Mouse (Mus musculus) gastrocnemius, adult 18-20 months (tissue): ENCODE results near the gene Olfr1036. TPM values are rescaled to one million over a fixed set of nuclear protein-coding genes. Genes with fewer than 3 reads are reported as not detected.
"Not testable (repeated sequence)": the region's sequence is repeated elsewhere in the genome, so short reads cannot be mapped to it uniquely, and the experiment has no call there.

ENCODE experiments used
- DNase-seq: peaks from one replicate; pipeline ENCODE4 v3.0.0; 2021; ENCODE audit warnings: low spot score
- long read RNA-seq, 2 experiments: library from polyadenylated mRNA; stranded (forward); transcript quantifications; one replicate each; pipeline ENCODE4 v2.0.0; 2021
- total RNA-seq, 2 experiments: library from RNA; stranded (reverse); gene quantifications; 2 replicates each; pipeline ENCODE4 v1.2.3; 2021

Olfr1036 gene
- not detected for total RNA-seq
- long read RNA-seq, experiment 1, result 0 reads
- long read RNA-seq, experiment 2, result 0 reads

DNA sequence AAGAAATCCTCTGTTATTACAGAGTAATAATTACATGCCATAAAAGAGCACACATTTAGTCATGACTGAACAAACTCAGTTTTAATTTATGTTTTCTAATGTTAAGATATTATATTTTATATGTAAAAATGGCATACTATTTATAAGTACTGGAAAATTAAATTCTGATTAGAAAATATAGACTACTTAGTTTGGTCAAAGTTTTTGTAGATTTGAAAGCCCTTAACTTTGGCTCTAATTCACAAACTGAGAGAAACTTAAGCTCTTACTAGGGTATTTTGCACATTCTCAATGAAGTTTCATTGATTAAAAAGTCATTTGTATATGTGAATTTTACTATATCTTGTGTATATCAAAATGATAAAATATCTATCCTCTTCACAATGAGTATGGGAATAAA, at the start of gene Olfr1036:
Olfr1036 (plus strand) TSS at position 301 of the 400 bp plus-strand sequence.
- not testable (repeated sequence) for DNase-seq

DNA sequence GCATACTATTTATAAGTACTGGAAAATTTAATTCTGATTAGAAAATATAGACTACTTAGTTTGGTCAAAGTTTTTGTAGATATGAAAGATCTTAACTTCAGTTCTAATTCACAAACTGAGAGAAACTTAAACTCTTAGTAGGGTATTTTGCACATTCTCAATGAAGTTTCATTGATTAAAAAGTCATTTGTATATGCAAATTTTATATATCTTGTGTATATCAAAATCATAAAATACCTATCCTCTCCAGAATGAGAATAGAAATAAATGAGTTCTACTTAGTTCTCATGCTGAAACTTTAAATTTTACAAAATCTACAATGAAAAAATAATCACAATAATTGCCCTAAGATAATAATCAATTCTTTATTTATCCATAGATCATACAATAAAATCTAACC, 28.2 kb upstream of the Olfr1036 start, which contains the start of gene Olfr1034:
Olfr1034 (plus strand) TSS at position 301 of the 400 bp plus-strand sequence.
- DNase-seq, result no peak

DNA sequence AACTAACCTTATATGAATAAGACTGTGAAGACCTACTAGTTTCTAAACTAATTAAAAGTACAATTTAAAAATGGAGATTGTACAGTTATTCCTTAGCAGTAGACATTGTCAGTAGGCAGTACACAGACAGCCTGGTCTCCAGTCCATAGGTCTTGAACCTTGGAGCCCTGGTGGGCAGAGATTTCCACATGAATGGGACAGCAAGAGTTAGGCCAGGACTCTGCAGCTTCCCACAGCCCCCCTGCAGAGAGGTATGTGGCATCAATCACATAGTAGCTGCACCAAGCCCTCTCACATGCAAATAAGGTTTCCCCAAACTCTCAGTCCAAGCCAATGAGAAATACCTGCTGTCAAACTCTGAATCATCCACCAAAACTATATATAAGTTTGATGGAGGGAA, 23.0 kb upstream of the Olfr1036 start:
- DNase-seq, result not testable (repeated sequence)

DNA sequence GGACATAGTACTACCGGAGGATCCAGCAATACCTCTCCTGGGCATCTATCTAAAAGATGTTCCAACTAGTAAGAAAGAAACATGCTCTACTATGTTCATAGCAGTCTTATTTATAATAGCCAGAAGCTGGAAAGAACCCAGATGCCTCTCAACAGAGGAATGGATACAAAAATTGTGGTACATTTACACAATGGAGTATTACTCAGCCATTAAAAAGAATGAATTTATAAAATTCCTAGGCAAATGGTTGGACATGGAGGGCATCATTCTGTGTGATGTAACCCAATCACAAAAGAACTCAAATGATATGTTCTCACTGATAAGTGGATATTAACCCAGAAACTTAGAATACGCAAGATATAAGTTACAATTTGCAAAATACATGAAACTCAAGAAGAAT, 10.0 kb upstream of the Olfr1036 start:
- not testable (repeated sequence) for DNase-seq

DNA sequence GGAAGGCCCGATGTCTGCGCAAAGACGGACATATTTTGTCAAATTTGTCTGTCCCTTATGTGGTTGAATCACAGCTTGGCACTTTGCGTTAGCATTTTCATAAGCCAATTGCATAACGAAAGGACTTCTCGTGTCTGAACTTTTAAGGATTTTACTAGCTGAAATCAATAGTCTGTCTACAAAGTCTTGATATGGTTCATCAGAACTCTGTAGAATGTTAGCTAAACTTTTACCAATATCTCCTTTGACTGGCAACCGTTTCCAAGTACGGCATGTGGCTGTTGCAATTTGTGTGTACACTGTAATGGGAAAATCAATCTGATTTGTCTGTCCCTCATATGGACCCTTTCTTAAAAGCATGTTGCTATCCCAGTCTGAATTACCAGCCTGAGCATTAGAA, 3.6 kb upstream of the Olfr1036 start:
- DNase-seq, result no peak

DNA sequence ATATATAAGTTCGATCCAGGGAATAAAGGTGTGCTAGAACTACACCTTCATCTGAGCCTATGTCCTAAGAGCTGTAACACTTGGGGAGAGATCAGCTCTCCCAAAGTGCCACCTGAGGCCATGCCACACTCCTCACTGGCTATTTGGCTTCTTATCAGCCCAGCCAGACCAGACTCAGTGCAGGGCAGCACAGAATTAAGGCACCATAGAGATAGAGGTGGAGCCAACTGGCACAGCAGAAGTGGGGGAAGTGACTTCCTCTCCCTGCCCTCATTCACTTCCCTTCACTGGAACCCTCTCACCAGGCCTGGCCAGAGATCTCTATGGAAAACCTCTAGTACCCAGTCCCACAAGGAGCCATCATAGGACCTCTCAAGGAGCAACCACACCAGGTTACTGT, 6.7 kb downstream of the Olfr1036 start:
- DNase-seq, result not testable (repeated sequence)

DNA sequence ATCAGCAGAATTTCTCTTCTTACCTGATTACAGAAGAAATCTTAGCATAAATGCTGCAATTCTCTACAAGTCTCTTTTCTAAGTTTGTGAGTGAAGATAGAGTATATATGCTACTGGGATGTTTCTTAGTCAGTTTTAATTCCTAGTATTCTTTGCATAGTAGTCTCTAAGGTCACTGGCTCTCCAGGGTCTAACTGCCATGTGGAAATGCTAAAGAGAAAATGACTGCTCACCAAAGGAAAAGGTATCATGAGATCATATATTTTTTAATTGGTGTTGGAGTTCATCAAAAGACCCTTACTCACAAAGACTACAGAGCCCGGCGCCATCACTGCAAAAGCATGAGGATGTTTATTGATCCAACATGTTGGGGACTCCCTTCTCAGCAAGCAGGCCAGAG, 13.5 kb downstream of the Olfr1036 start, which contains the start of gene Olfr1037:
Olfr1037 (minus strand) TSS at position 101 of the 400 bp plus-strand sequence.
- DNase-seq, result no peak

Other genes starting within 250 kb of the Olfr1036 start
- gene Olfr1019, start 228.5 kb upstream of the Olfr1036 start, total RNA-seq, result not detected
- gene Olfr1020, start 227.0 kb upstream of the Olfr1036 start, total RNA-seq, result not detected
- not detected for gene Olfr1022, start 205.4 kb upstream of the Olfr1036 start, total RNA-seq
- not detected for gene Olfr1023, start 188.4 kb upstream of the Olfr1036 start, total RNA-seq
- not detected for gene Olfr1024, start 168.9 kb upstream of the Olfr1036 start, total RNA-seq
- not detected for gene Olfr1025-ps1, start 158.8 kb upstream of the Olfr1036 start, total RNA-seq
- gene Olfr1026, start 152.4 kb upstream of the Olfr1036 start, total RNA-seq, result not detected
- gene Olfr1028, start 123.6 kb upstream of the Olfr1036 start, total RNA-seq, result not detected
- not detected for gene Olfr1029, start 100.1 kb upstream of the Olfr1036 start, total RNA-seq
- not detected for gene Olfr1030, start 94.7 kb upstream of the Olfr1036 start, total RNA-seq
- not detected for gene Olfr1031, start 83.7 kb upstream of the Olfr1036 start, total RNA-seq
- gene Olfr1032, start 68.5 kb upstream of the Olfr1036 start, total RNA-seq, result not detected
- gene Olfr1033, start 53.4 kb upstream of the Olfr1036 start, total RNA-seq, result under 1 TPM in 1 of 2 experiments, not detected in 1; 1.00 TPM
- not detected for gene Olfr1034, start 28.1 kb upstream of the Olfr1036 start, total RNA-seq
- gene Olfr1037, start 13.4 kb downstream of the Olfr1036 start, total RNA-seq, result not detected
- gene Olfr1039, start 61.9 kb downstream of the Olfr1036 start, total RNA-seq, result not detected
- gene Olfr1040, start 72.7 kb downstream of the Olfr1036 start, total RNA-seq, result not detected
- not detected for gene Olfr1042, start 87.8 kb downstream of the Olfr1036 start, total RNA-seq
- gene Olfr1043, start 93.5 kb downstream of the Olfr1036 start, total RNA-seq, result not detected
- gene Olfr1044, start 103.8 kb downstream of the Olfr1036 start, total RNA-seq, result not detected
- gene Olfr52, start 111.7 kb downstream of the Olfr1036 start, total RNA-seq, result not detected
- not detected for gene Olfr1045, start 129.0 kb downstream of the Olfr1036 start, total RNA-seq
- not detected for gene Olfr1046, start 145.3 kb downstream of the Olfr1036 start, total RNA-seq
- gene Olfr1047, start 157.4 kb downstream of the Olfr1036 start, total RNA-seq, result not detected
- gene Olfr1048, start 166.3 kb downstream of the Olfr1036 start, total RNA-seq, result not detected
- not detected for gene Olfr1049, start 184.3 kb downstream of the Olfr1036 start, total RNA-seq
- not detected for gene Olfr1051, start 205.1 kb downstream of the Olfr1036 start, total RNA-seq
- not detected for gene Olfr1052, start 218.5 kb downstream of the Olfr1036 start, total RNA-seq
- gene Olfr1053, start 241.3 kb downstream of the Olfr1036 start, total RNA-seq, result not detected